In genomic region chr11:94943054-94943453, GRCm38 (mm10) we compare ENCODE assay signal across 16 mouse cellular contexts. TPM values are rescaled to one million over a fixed set of nuclear protein-coding genes. Genes with fewer than 3 reads are reported as not detected.
A peak's percentile ranks its signal among the peaks of the same experiment; 100 is the strongest.
DNase-seq lines count a peak whose midpoint lies in the region; ATAC-seq and TF ChIP-seq lines count a peak whose summit lies in the region.
"Had no signal": no experiment of that assay in that cellular context is flagged by ENCODE, and none has a peak within 500 bp of the region (broad histone marks: within the 10 kb centered on the region; RNA-seq: fewer than 3 reads in every experiment).

No protein-coding gene starts in this region.

- no peaks in the 10 kb centered on the region for H3K9me3 ChIP-seq in heart, embryonic 12.5 days (replicated peaks)
- H3K9me3 ChIP-seq in heart, embryonic 10.5 days, result no peaks in the 10 kb centered on the region
- no peaks in the 10 kb centered on the region for H3K9me3 ChIP-seq in limb, embryonic 13.5 days
- H3K9me3 ChIP-seq in limb, embryonic 10.5 days (replicated peaks), result no peaks in the 10 kb centered on the region
- H3K9me3 ChIP-seq in stomach, embryonic 14.5 days (ENCODE audit: control insufficient read depth, low read depth, low read length), result no peaks in the 10 kb centered on the region
- H3K9me3 ChIP-seq: hindbrain, embryonic 10.5 days; neural tube, embryonic 13.5 days had no signal

- TF ChIP-seq CTCF in embryonic fibroblast, embryonic 13.5 days (IDR thresholded peaks at IDR 0.05; ENCODE audit: borderline replicate concordance, insufficient read depth, low read length), result no peak
- no peak for TF ChIP-seq CTCF in cerebellum, adult 2 months (IDR thresholded peaks at IDR 0.05; ENCODE audit: borderline replicate concordance, insufficient read depth, low read depth, low read length)

- H3K27me3 ChIP-seq in heart, embryonic 12.5 days (replicated peaks), result peaks cover 64% of the 10 kb centered on the region
- H3K27me3 ChIP-seq in heart, embryonic 10.5 days (ENCODE audit: insufficient read depth, poor library complexity, severe bottlenecking), result peaks cover 99% of the 10 kb centered on the region
- H3K27me3 ChIP-seq in limb, embryonic 13.5 days, result peaks cover 3% of the 10 kb centered on the region; the same call in 1 of the 2 replicates
- H3K27me3 ChIP-seq in limb, embryonic 10.5 days (ENCODE audit: low read depth, poor library complexity, severe bottlenecking), result peaks cover 29% of the 10 kb centered on the region
- H3K27me3 ChIP-seq in stomach, embryonic 14.5 days (ENCODE audit: control insufficient read depth, insufficient read depth, low read length), result no peaks in the 10 kb centered on the region
- H3K27me3 ChIP-seq in cerebellum, adult 2 months (ENCODE audit: control insufficient read depth, insufficient read depth, low read length), result no peaks in the 10 kb centered on the region

- DNase-seq in heart, embryonic 10.5 days (ENCODE audit: low spot score), result no peak
- DNase-seq in limb, embryonic 10.5 days (ENCODE audit: low spot score), result no peak
- no peak for DNase-seq in cerebellum, adult 2 months
- DNase-seq in spleen, postnatal 36 days (ENCODE audit: low spot score in 2 of 2), result no peak
- DNase-seq: adrenal gland, adult 2 months; right cerebral cortex, postnatal 25 days had no signal

- no peak overlapping the region for H3K4me2 ChIP-seq in heart, embryonic 12.5 days
- H3K4me2 ChIP-seq in limb, embryonic 13.5 days (replicated peaks), result peak overlapping the region; percentile 7
- H3K4me2 ChIP-seq in stomach, embryonic 14.5 days (replicated peaks; ENCODE audit: low read depth, low read length), result no peak overlapping the region
- H3K4me2 ChIP-seq: neural tube, embryonic 13.5 days had no signal

- peak; percentile 38; the same call in 1 of the 2 replicates for TF ChIP-seq POLR2A in embryonic fibroblast, embryonic 13.5 days (IDR thresholded peaks at IDR 0.05; ENCODE audit: low read depth, low read length)
- no peak for TF ChIP-seq POLR2A in cerebellum, adult 2 months (IDR thresholded peaks at IDR 0.05; ENCODE audit: borderline replicate concordance, insufficient read depth, low read length)

- H3K36me3 ChIP-seq in heart, embryonic 12.5 days, result peaks cover 25% of the 10 kb centered on the region
- H3K36me3 ChIP-seq in heart, embryonic 10.5 days, result peaks cover 42% of the 10 kb centered on the region
- peaks cover 99% of the 10 kb centered on the region for H3K36me3 ChIP-seq in limb, embryonic 13.5 days
- H3K36me3 ChIP-seq in limb, embryonic 10.5 days, result peaks cover 88% of the 10 kb centered on the region
- peaks cover 97% of the 10 kb centered on the region for H3K36me3 ChIP-seq in stomach, embryonic 14.5 days (ENCODE audit: control insufficient read depth, insufficient read depth, low read length)
- H3K36me3 ChIP-seq: neural tube, embryonic 13.5 days had no signal

- ATAC-seq in heart, embryonic 12.5 days (ENCODE audit: insufficient number of reproducible peaks, low FRiP score), result no peak
- ATAC-seq in limb, embryonic 13.5 days (ENCODE audit: low FRiP score, low read depth), result no peak
- ATAC-seq in stomach, embryonic 14.5 days (ENCODE audit: insufficient number of reproducible peaks, insufficient read depth, low FRiP score, low read depth), result no peak
- ATAC-seq: inflammation-experienced regulatory T-cells, adult 6 months; lung, postnatal 0 days had no signal

- 72% methylated on average over 15 of the region's 15 CpGs for WGBS in heart, embryonic 12.5 days
- 73% methylated on average over 15 of the region's 15 CpGs for WGBS in heart, embryonic 10.5 days
- WGBS in limb, embryonic 13.5 days, result 87% methylated on average over 15 of the region's 15 CpGs
- WGBS in limb, embryonic 10.5 days, result 86% methylated on average over 15 of the region's 15 CpGs
- WGBS in stomach, embryonic 14.5 days, result 72% methylated on average over 15 of the region's 15 CpGs
- WGBS in cerebellum, adult 2 months, result 73% methylated on average over 15 of the region's 15 CpGs

- no peak overlapping the region for H3K9ac ChIP-seq in heart, embryonic 12.5 days
- peak overlapping the region; percentile 53 for H3K9ac ChIP-seq in limb, embryonic 13.5 days
- no peak overlapping the region for H3K9ac ChIP-seq in stomach, embryonic 14.5 days (replicated peaks; ENCODE audit: low read depth, low read length)
- H3K9ac ChIP-seq: neural tube, embryonic 13.5 days had no signal

- H3K4me3 ChIP-seq in heart, embryonic 12.5 days, result no peak overlapping the region
- no peak overlapping the region for H3K4me3 ChIP-seq in heart, embryonic 10.5 days
- H3K4me3 ChIP-seq in limb, embryonic 13.5 days, result no peak overlapping the region
- no peak overlapping the region for H3K4me3 ChIP-seq in limb, embryonic 10.5 days
- no peak overlapping the region for H3K4me3 ChIP-seq in embryonic fibroblast, embryonic 13.5 days (ENCODE audit: insufficient read depth, low read length)
- no peak overlapping the region for H3K4me3 ChIP-seq in stomach, embryonic 14.5 days (ENCODE audit: low read depth, low read length)
- H3K4me3 ChIP-seq in cerebellum, adult 2 months (replicated peaks; ENCODE audit: insufficient read depth, low read depth, low read length), result no peak overlapping the region
- H3K4me3 ChIP-seq: hindbrain, embryonic 10.5 days; neural tube, embryonic 13.5 days had no signal

- H3K4me1 ChIP-seq in heart, embryonic 12.5 days (replicated peaks), result 0 out of 2 replicates have a peak, but pooled peaks cover 2% of the 10 kb centered on the region
- H3K4me1 ChIP-seq in heart, embryonic 10.5 days, result peaks cover 4% of the 10 kb centered on the region; the same call in 1 of the 2 replicates
- H3K4me1 ChIP-seq in limb, embryonic 13.5 days, result peaks cover 25% of the 10 kb centered on the region
- peaks cover 10% of the 10 kb centered on the region for H3K4me1 ChIP-seq in limb, embryonic 10.5 days
- 0 out of 2 replicates have a peak, but pooled peaks cover 5% of the 10 kb centered on the region for H3K4me1 ChIP-seq in embryonic fibroblast, embryonic 13.5 days (ENCODE audit: control insufficient read depth, insufficient read depth, low read length)
- H3K4me1 ChIP-seq in stomach, embryonic 14.5 days (ENCODE audit: control insufficient read depth, insufficient read depth, low read length), result peaks cover 13% of the 10 kb centered on the region
- no peaks in the 10 kb centered on the region for H3K4me1 ChIP-seq in cerebellum, adult 2 months (ENCODE audit: control insufficient read depth, insufficient read depth, low read length)

- 0 out of 2 replicates have a peak overlapping the region, but pooled peaks have one; percentile 9 for H3K27ac ChIP-seq in heart, embryonic 12.5 days (ENCODE audit: poor library complexity, severe bottlenecking)
- H3K27ac ChIP-seq in heart, embryonic 10.5 days, result no peak overlapping the region
- peak overlapping the region; percentile 58; the same call in 1 of the 2 replicates for H3K27ac ChIP-seq in limb, embryonic 13.5 days
- no peak overlapping the region for H3K27ac ChIP-seq in limb, embryonic 10.5 days
- H3K27ac ChIP-seq in embryonic fibroblast, embryonic 13.5 days (ENCODE audit: insufficient read depth, low read length), result peak overlapping the region; percentile 87
- peak overlapping the region; percentile 63 for H3K27ac ChIP-seq in stomach, embryonic 14.5 days (ENCODE audit: low read length)
- H3K27ac ChIP-seq in cerebellum, adult 2 months (ENCODE audit: insufficient read depth, low read length), result no peak overlapping the region
- H3K27ac ChIP-seq: neural tube, embryonic 13.5 days had no signal

RNA-seq across cellular contexts. Expression of gene Col1a1, which starts 7.0 kb away (rescaled TPM):
- 404 and 446 TPM in 2 replicates for polyA plus RNA-seq in heart, embryonic 12.5 days (2016; fragmentation: Nextera tagmentation; extraction: Ambion mirVana)
- polyA plus RNA-seq in heart, embryonic 10.5 days (2016; fragmentation: Nextera tagmentation; extraction: Ambion mirVana), result 146 and 311 TPM in 2 replicates
- 1,007 and 1,170 TPM in 2 replicates for polyA plus RNA-seq in limb, embryonic 13.5 days (2015; fragmentation: Nextera tagmentation; extraction: Ambion mirVana)
- 81.4 and 104 TPM in 2 replicates for polyA plus RNA-seq in limb, embryonic 10.5 days (2016; fragmentation: Nextera tagmentation; extraction: Ambion mirVana)
- 6,098 and 7,850 TPM in 2 replicates for polyA plus RNA-seq in embryonic fibroblast, embryonic 13.5 days (2011; ENCODE audit: insufficient read length, low read depth, missing spikeins)
- polyA plus RNA-seq in stomach, embryonic 14.5 days (2014; fragmentation: Nextera tagmentation; extraction: Ambion mirVana), result 1,157 and 1,247 TPM in 2 replicates
- 4.5 and 5.5 TPM in 2 replicates for polyA plus RNA-seq in cerebellum, adult 2 months (2012; rRNA removed)

RNA-seq across cellular contexts. Expression of gene Hils1, which starts 24.3 kb away (rescaled TPM):
- polyA plus RNA-seq in heart, embryonic 12.5 days (2016; fragmentation: Nextera tagmentation; extraction: Ambion mirVana), result 0.30 TPM in 1 of 2 replicates, not detected in the other
- polyA plus RNA-seq in heart, embryonic 10.5 days (2016; fragmentation: Nextera tagmentation; extraction: Ambion mirVana), result 0.22 TPM in 1 of 2 replicates, not detected in the other
- not detected in 2 replicates for polyA plus RNA-seq in limb, embryonic 13.5 days (2015; fragmentation: Nextera tagmentation; extraction: Ambion mirVana)
- not detected in 2 replicates for polyA plus RNA-seq in limb, embryonic 10.5 days (2016; fragmentation: Nextera tagmentation; extraction: Ambion mirVana)
- polyA plus RNA-seq in embryonic fibroblast, embryonic 13.5 days (2011; ENCODE audit: insufficient read length, low read depth, missing spikeins), result not detected in 2 replicates
- not detected in 2 replicates for polyA plus RNA-seq in stomach, embryonic 14.5 days (2014; fragmentation: Nextera tagmentation; extraction: Ambion mirVana)
- polyA plus RNA-seq in cerebellum, adult 2 months (2012; rRNA removed), result not detected in 2 replicates
- polyA plus RNA-seq: adrenal gland, adult 2 months; C2C12; hindbrain, embryonic 10.5 days; inflammation-experienced regulatory T-cells, adult 6 months; limb, embryonic 11.5 days; lung, postnatal 0 days; neural tube, embryonic 13.5 days had no signal

RNA-seq across cellular contexts. Expression of gene Sgca, which starts 33.1 kb away (rescaled TPM):
- 20.6 and 26.6 TPM in 2 replicates for polyA plus RNA-seq in heart, embryonic 12.5 days (2016; fragmentation: Nextera tagmentation; extraction: Ambion mirVana)
- 12.5 and 25.8 TPM in 2 replicates for polyA plus RNA-seq in heart, embryonic 10.5 days (2016; fragmentation: Nextera tagmentation; extraction: Ambion mirVana)
- polyA plus RNA-seq in limb, embryonic 13.5 days (2015; fragmentation: Nextera tagmentation; extraction: Ambion mirVana), result 6.1 and 7.1 TPM in 2 replicates
- 0.23 TPM in 1 of 2 replicates, not detected in the other for polyA plus RNA-seq in limb, embryonic 10.5 days (2016; fragmentation: Nextera tagmentation; extraction: Ambion mirVana)
- polyA plus RNA-seq in embryonic fibroblast, embryonic 13.5 days (2011; ENCODE audit: insufficient read length, low read depth, missing spikeins), result not detected in 2 replicates
- polyA plus RNA-seq in stomach, embryonic 14.5 days (2014; fragmentation: Nextera tagmentation; extraction: Ambion mirVana), result 0.30 and 0.46 TPM in 2 replicates
- 1.9 and 3.9 TPM in 2 replicates for polyA plus RNA-seq in cerebellum, adult 2 months (2012; rRNA removed)
- polyA plus RNA-seq: inflammation-experienced regulatory T-cells, adult 6 months; neural tube, embryonic 13.5 days had no signal

RNA-seq across cellular contexts. Expression of gene Ppp1r9b, which starts 47.8 kb away (rescaled TPM):
- polyA plus RNA-seq in heart, embryonic 12.5 days (2016; fragmentation: Nextera tagmentation; extraction: Ambion mirVana), result 10.4 and 12.2 TPM in 2 replicates
- polyA plus RNA-seq in heart, embryonic 10.5 days (2016; fragmentation: Nextera tagmentation; extraction: Ambion mirVana), result 8.5 and 12.5 TPM in 2 replicates
- 11.4 and 11.8 TPM in 2 replicates for polyA plus RNA-seq in limb, embryonic 13.5 days (2015; fragmentation: Nextera tagmentation; extraction: Ambion mirVana)
- 9.9 and 10.8 TPM in 2 replicates for polyA plus RNA-seq in limb, embryonic 10.5 days (2016; fragmentation: Nextera tagmentation; extraction: Ambion mirVana)
- 44.3 and 61.7 TPM in 2 replicates for polyA plus RNA-seq in embryonic fibroblast, embryonic 13.5 days (2011; ENCODE audit: insufficient read length, low read depth, missing spikeins)
- polyA plus RNA-seq in stomach, embryonic 14.5 days (2014; fragmentation: Nextera tagmentation; extraction: Ambion mirVana), result 13.5 and 14.4 TPM in 2 replicates
- polyA plus RNA-seq in cerebellum, adult 2 months (2012; rRNA removed), result 149 and 153 TPM in 2 replicates

Comparison
In these comparisons a context has a peak if more than half of its experiments do, and no peak if none do; other contexts are left out.
1. H3K27ac ChIP-seq: peak in heart, embryonic 12.5 days (single experiment), limb, embryonic 13.5 days (single experiment), embryonic fibroblast, embryonic 13.5 days (single experiment) and stomach, embryonic 14.5 days (single experiment); none in heart, embryonic 10.5 days (single experiment), limb, embryonic 10.5 days (single experiment) and cerebellum, adult 2 months (single experiment).
2. RNA of gene Col1a1, which starts 7.0 kb away (polyA plus RNA-seq): 6,098 to 7,850 TPM in embryonic fibroblast, embryonic 13.5 days, 1,007 to 1,170 TPM in limb, embryonic 13.5 days, 1,157 to 1,247 TPM in stomach, embryonic 14.5 days, 404 to 446 TPM in heart, embryonic 12.5 days, 146 to 311 TPM in heart, embryonic 10.5 days and 81.4 to 104 TPM in limb, embryonic 10.5 days; 4.5 to 5.5 TPM in cerebellum, adult 2 months; every median in the first group is over 10 times any median in the second.